Mouse (Mus musculus): ENCODE results near the gene Spp1. TPM values are rescaled to one million over a fixed set of nuclear protein-coding genes. Genes with fewer than 3 reads are reported as not detected.
A peak's percentile ranks its signal among the peaks of the same experiment; 100 is the strongest.

Spp1 gene
- total RNA-seq, 1 experiment = 654 TPM

- in situ Hi-C loops (cut with MboI; ENCODE audit: low sequenced_read_pairs in 2 of 2, unreplicated experiment in 2 of 2) = no loop called here
- Histone ChIP-seq H3K27ac (ENCODE audit: insufficient read depth, low read depth, low read length, poor library complexity, severe bottlenecking) (peak overlapping the region; percentile 84), H3K4me3 (ENCODE audit: insufficient read depth in 1 of 2, low read depth in 1 of 2, low read length in 2 of 2, poor library complexity in 1 of 2, severe bottlenecking in 1 of 2) (peak overlapping the region; percentile 80 to 85), H3K9me3 (ENCODE audit: control insufficient read depth, insufficient read depth, low read depth, low read length) (0 out of 2 replicates have a peak, but pooled peaks cover 2% of the 10 kb centered on the region), H3K36me3 (ENCODE audit: control insufficient read depth, insufficient read depth, low read length, poor library complexity, severe bottlenecking) (no peaks in the 10 kb centered on the region; the same call in 1 of the 2 replicates), H3K9ac (ENCODE audit: insufficient read depth, low read depth, low read length, poor library complexity, severe bottlenecking) (peak overlapping the region; percentile 89), H3K4me1 (ENCODE audit: control insufficient read depth in 2 of 2, insufficient read depth in 2 of 2, low read length in 2 of 2, poor library complexity in 1 of 2) (peaks cover 2 to 5% of the 10 kb centered on the region in 2 experiments; a peak in 2 of 4 replicates)
- TF ChIP-seq CHD2 (IDR thresholded peaks at IDR 0.05; ENCODE audit: low read depth, low read length) (no peak), ZC3H11A (IDR thresholded peaks at IDR 0.05; ENCODE audit: borderline replicate concordance, low read depth, low read length) (no peak), HCFC1 (IDR thresholded peaks at IDR 0.05; ENCODE audit: borderline replicate concordance, insufficient read depth, low read length) (peak; percentile 29; the same call in 1 of the 2 replicates)
- peak; percentile 83 for DNase-seq (ENCODE audit: low read depth, low spot score)
Observed at GRCm38 (mm10) chr5:104459706-104460455, 25.0 kb downstream of the Spp1 start.

- no peak for TF ChIP-seq MAFK (IDR thresholded peaks at IDR 0.05; ENCODE audit: insufficient read depth, low read depth, low read length)
- TF ChIP-seq ZC3H11A (IDR thresholded peaks at IDR 0.05; ENCODE audit: borderline replicate concordance, low read depth, low read length) = no peak
- TF ChIP-seq CHD2 (IDR thresholded peaks at IDR 0.05; ENCODE audit: low read depth, low read length) = no peak
- TF ChIP-seq ZNF384 (IDR thresholded peaks at IDR 0.05; ENCODE audit: low read depth, low read length) = no peak
- no peak for TF ChIP-seq HCFC1 (IDR thresholded peaks at IDR 0.05; ENCODE audit: borderline replicate concordance, insufficient read depth, low read length)
- Histone ChIP-seq H3K27ac (ENCODE audit: insufficient read depth, low read depth, low read length, poor library complexity, severe bottlenecking) (no peak overlapping the region; the same call in 1 of the 2 replicates), H3K9ac (ENCODE audit: insufficient read depth, low read depth, low read length, poor library complexity, severe bottlenecking) (peak overlapping the region; percentile 89; the same call in 1 of the 2 replicates), H3K4me1 (ENCODE audit: control insufficient read depth in 2 of 2, insufficient read depth in 2 of 2, low read length in 2 of 2, poor library complexity in 1 of 2) (peaks cover 2 to 5% of the 10 kb centered on the region in 2 experiments; a peak in 2 of 4 replicates), H3K36me3 (ENCODE audit: control insufficient read depth, insufficient read depth, low read length, poor library complexity, severe bottlenecking) (no peaks in the 10 kb centered on the region; the same call in 1 of the 2 replicates), H3K9me3 (ENCODE audit: control insufficient read depth, insufficient read depth, low read depth, low read length) (0 out of 2 replicates have a peak, but pooled peaks cover 2% of the 10 kb centered on the region), H3K4me3 (ENCODE audit: insufficient read depth in 1 of 2, low read depth in 1 of 2, low read length in 2 of 2, poor library complexity in 1 of 2, severe bottlenecking in 1 of 2) (peak overlapping the region; percentile 80 to 85)
- in situ Hi-C loops (cut with MboI; ENCODE audit: low sequenced_read_pairs in 2 of 2, unreplicated experiment in 2 of 2) = no loop called here
- DNase-seq (ENCODE audit: low read depth, low spot score) = no peak
Observed at GRCm38 (mm10) chr5:104460456-104460838, 25.5 kb downstream of the Spp1 start.

GRCm38 (mm10) chr5:104460856-104461255 is 25.9 kb downstream of the Spp1 start:
- no peak overlapping the region; the same call in 1 of the 2 replicates for H3K27ac ChIP-seq (ENCODE audit: insufficient read depth, low read depth, low read length, poor library complexity, severe bottlenecking)
- no peaks in the 10 kb centered on the region; the same call in 1 of the 2 replicates for H3K36me3 ChIP-seq (ENCODE audit: control insufficient read depth, insufficient read depth, low read length, poor library complexity, severe bottlenecking)
- H3K9me3 ChIP-seq (ENCODE audit: control insufficient read depth, insufficient read depth, low read depth, low read length) = 0 out of 2 replicates have a peak, but pooled peaks cover 2% of the 10 kb centered on the region
- H3K9ac ChIP-seq (ENCODE audit: insufficient read depth, low read depth, low read length, poor library complexity, severe bottlenecking) = no peak overlapping the region; the same call in 1 of the 2 replicates
- in situ Hi-C loops (cut with MboI; ENCODE audit: low sequenced_read_pairs in 2 of 2, unreplicated experiment in 2 of 2) = no loop called here
- H3K4me1 ChIP-seq (ENCODE audit: control insufficient read depth in 2 of 2, insufficient read depth in 2 of 2, low read length in 2 of 2, poor library complexity in 1 of 2) = peaks cover 2 to 5% of the 10 kb centered on the region in 2 experiments; a peak in 2 of 4 replicates
- peak overlapping the region in 1 of 2 experiments; percentile 85; a peak in 3 of 4 replicates for H3K4me3 ChIP-seq (ENCODE audit: insufficient read depth in 1 of 2, low read depth in 1 of 2, low read length in 2 of 2, poor library complexity in 1 of 2, severe bottlenecking in 1 of 2)
- DNase-seq (ENCODE audit: low read depth, low spot score) = no peak
- TF ChIP-seq ZC3H11A (IDR thresholded peaks at IDR 0.05; ENCODE audit: borderline replicate concordance, low read depth, low read length) (no peak), ZNF384 (IDR thresholded peaks at IDR 0.05; ENCODE audit: low read depth, low read length) (no peak), HCFC1 (IDR thresholded peaks at IDR 0.05; ENCODE audit: borderline replicate concordance, insufficient read depth, low read length) (no peak), CHD2 (IDR thresholded peaks at IDR 0.05; ENCODE audit: low read depth, low read length) (no peak), MAFK (IDR thresholded peaks at IDR 0.05; ENCODE audit: insufficient read depth, low read depth, low read length) (no peak)

- no peaks in the 10 kb centered on the region for H3K9me3 ChIP-seq (ENCODE audit: control insufficient read depth, insufficient read depth, low read depth, low read length)
- peaks cover 7% of the 10 kb centered on the region; the same call in 1 of the 2 replicates for H3K36me3 ChIP-seq (ENCODE audit: control insufficient read depth, insufficient read depth, low read length, poor library complexity, severe bottlenecking)
- in situ Hi-C loops (cut with MboI; ENCODE audit: low sequenced_read_pairs in 2 of 2, unreplicated experiment in 2 of 2) = no loop called here
- no peak for DNase-seq (ENCODE audit: low read depth, low spot score)
- no peak overlapping the region; the same call in 1 of the 2 replicates for H3K27ac ChIP-seq (ENCODE audit: insufficient read depth, low read depth, low read length, poor library complexity, severe bottlenecking)
- H3K4me1 ChIP-seq (ENCODE audit: control insufficient read depth in 2 of 2, insufficient read depth in 2 of 2, low read length in 2 of 2, poor library complexity in 1 of 2) = peaks cover 6 to 7% of the 10 kb centered on the region in 2 experiments; a peak in 2 of 4 replicates
- no peak for TF ChIP-seq CHD2 (IDR thresholded peaks at IDR 0.05; ENCODE audit: low read depth, low read length)
- no peak for TF ChIP-seq HCFC1 (IDR thresholded peaks at IDR 0.05; ENCODE audit: borderline replicate concordance, insufficient read depth, low read length)
- TF ChIP-seq ZC3H11A (IDR thresholded peaks at IDR 0.05; ENCODE audit: borderline replicate concordance, low read depth, low read length) = no peak
- no peak for TF ChIP-seq ZNF384 (IDR thresholded peaks at IDR 0.05; ENCODE audit: low read depth, low read length)
- no peak for TF ChIP-seq MAFK (IDR thresholded peaks at IDR 0.05; ENCODE audit: insufficient read depth, low read depth, low read length)
- peak overlapping the region in 1 of 2 experiments; percentile 8; a peak in 2 of 4 replicates for H3K4me3 ChIP-seq (ENCODE audit: insufficient read depth in 1 of 2, low read depth in 1 of 2, low read length in 2 of 2, poor library complexity in 1 of 2, severe bottlenecking in 1 of 2)
- no peak overlapping the region for H3K9ac ChIP-seq (ENCODE audit: insufficient read depth, low read depth, low read length, poor library complexity, severe bottlenecking)
Observed at GRCm38 (mm10) chr5:104465279-104465678, 30.4 kb downstream of the Spp1 start.
